Mouse (Mus musculus): ENCODE data around the gene Olfr186. TPM values are rescaled to one million over a fixed set of nuclear protein-coding genes. Genes with fewer than 3 reads are reported as not detected.

Olfr186 gene
- polyA plus RNA-seq (2015; fragmentation: Nextera tagmentation; extraction: Ambion mirVana) = not detected in 2 replicates

DNA sequence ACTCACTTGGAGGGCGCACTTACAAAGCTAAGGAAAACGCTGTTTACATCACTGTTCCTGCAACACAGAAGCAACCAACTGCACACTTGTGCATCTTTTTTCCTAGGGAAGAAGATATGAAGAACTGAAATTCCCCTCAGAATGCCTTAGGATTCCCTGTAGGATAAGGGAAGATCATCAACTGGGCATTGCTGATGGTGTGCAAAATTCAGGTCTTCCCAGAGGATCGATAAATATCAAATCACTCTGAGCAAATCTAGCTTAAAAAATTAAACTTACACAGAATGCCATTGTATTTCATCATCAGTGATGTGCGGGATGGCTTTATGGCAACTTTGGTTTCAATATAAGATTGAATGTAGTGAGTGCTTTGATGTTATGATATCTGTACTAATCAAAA is at the start of gene Olfr186:
TSS of gene Olfr186 (minus strand) at position 101 of the 400 bp plus-strand sequence.

DNA sequence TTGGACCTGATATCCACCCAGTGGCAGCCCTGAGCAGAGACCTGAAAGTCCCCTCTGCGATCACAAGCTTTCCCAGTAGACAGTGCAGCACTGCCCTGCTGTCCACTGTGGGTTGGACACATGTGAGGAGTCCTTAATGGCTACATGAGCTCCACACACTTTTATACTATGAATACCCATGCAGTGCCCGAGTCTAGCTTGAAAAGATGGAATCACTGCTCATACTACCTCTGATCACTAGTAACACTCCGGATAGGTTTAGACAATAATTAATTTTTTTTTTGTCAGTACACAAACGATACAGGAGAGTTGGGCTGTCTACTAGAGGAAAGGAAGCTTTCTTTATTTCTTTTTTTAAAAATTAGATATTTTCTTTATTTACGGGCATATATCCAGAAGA is 47.8 kb upstream of the Olfr186 start, which contains the start of gene Olfr190:
TSS of gene Olfr190 (minus strand) at position 101 of the 400 bp plus-strand sequence.

DNA sequence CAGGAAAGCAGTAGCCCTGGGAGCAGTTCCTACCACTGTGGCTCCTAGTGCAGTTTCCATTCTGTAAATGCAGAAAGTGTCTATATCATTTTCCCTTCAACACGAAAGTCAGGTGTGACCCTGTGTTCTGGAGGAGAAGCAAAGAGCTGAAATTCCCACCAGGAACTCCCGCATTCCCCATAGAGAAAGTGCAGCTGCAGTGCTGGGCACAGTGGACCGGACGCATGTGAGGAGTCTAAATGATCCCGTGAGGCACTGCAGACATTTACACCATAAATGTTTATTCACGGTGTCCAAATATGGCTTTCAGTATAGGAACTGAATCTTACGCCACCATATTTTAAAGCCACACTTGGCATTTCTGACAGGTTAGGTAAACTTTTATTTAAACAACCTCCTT is 9.6 kb upstream of the Olfr186 start, which contains the start of gene Olfr187:
TSS of gene Olfr187 (minus strand) at position 58 of the 400 bp plus-strand sequence.

DNA sequence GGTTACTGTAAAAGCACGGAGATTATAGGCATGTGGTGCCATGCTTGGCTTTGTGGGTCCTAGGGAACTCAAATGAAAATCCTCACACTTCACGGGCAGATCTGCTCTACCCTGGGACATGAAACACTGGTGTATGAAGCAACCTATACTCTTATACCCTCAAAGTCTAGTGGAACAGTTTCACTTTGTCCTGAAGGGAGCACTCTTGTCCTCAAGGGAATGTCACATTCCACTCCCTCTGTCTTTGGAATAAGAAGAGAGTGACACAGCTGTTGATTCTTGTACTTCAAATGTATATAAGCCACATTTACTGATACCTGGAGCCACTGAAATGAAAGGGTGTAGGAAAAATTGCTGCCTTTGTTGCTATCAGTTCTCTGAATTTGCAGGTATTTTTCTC is 35.0 kb downstream of the Olfr186 start, which contains the start of gene Olfr183:
TSS of gene Olfr183 (plus strand) at position 301 of the 400 bp plus-strand sequence.

Other genes starting within 250 kb of the Olfr186 start
- gene Olfr173, start 230.0 kb downstream of the Olfr186 start, polyA plus RNA-seq (2015; fragmentation: Nextera tagmentation; extraction: Ambion mirVana) = not detected in 2 replicates
- gene Olfr175-ps1, start 203.5 kb downstream of the Olfr186 start, polyA plus RNA-seq (2015; fragmentation: Nextera tagmentation; extraction: Ambion mirVana) = not detected in 2 replicates
- not detected in 2 replicates for gene Olfr177, start 155.5 kb downstream of the Olfr186 start, polyA plus RNA-seq (2015; fragmentation: Nextera tagmentation; extraction: Ambion mirVana)
- gene Olfr178, start 138.2 kb downstream of the Olfr186 start, polyA plus RNA-seq (2015; fragmentation: Nextera tagmentation; extraction: Ambion mirVana) = not detected in 2 replicates
- gene Olfr181, start 101.5 kb downstream of the Olfr186 start, polyA plus RNA-seq (2015; fragmentation: Nextera tagmentation; extraction: Ambion mirVana) = not detected in 2 replicates
- not detected in 2 replicates for gene Olfr180, start 100.9 kb downstream of the Olfr186 start, polyA plus RNA-seq (2015; fragmentation: Nextera tagmentation; extraction: Ambion mirVana)
- gene Olfr183, start 34.9 kb downstream of the Olfr186 start, polyA plus RNA-seq (2015; fragmentation: Nextera tagmentation; extraction: Ambion mirVana) = not detected in 2 replicates
- not detected in 2 replicates for gene Olfr187, start 9.5 kb upstream of the Olfr186 start, polyA plus RNA-seq (2015; fragmentation: Nextera tagmentation; extraction: Ambion mirVana)
- not detected in 2 replicates for gene Olfr190, start 47.7 kb upstream of the Olfr186 start, polyA plus RNA-seq (2015; fragmentation: Nextera tagmentation; extraction: Ambion mirVana)
- gene Olfr191, start 59.5 kb upstream of the Olfr186 start, polyA plus RNA-seq (2015; fragmentation: Nextera tagmentation; extraction: Ambion mirVana) = not detected in 2 replicates
- not detected in 2 replicates for gene Olfr193, start 81.6 kb upstream of the Olfr186 start, polyA plus RNA-seq (2015; fragmentation: Nextera tagmentation; extraction: Ambion mirVana)
- not detected in 2 replicates for gene Olfr194, start 90.8 kb upstream of the Olfr186 start, polyA plus RNA-seq (2015; fragmentation: Nextera tagmentation; extraction: Ambion mirVana)
- gene Olfr195, start 116.8 kb upstream of the Olfr186 start, polyA plus RNA-seq (2015; fragmentation: Nextera tagmentation; extraction: Ambion mirVana) = not detected in 2 replicates
- not detected in 2 replicates for gene Olfr196, start 140.2 kb upstream of the Olfr186 start, polyA plus RNA-seq (2015; fragmentation: Nextera tagmentation; extraction: Ambion mirVana)
- not detected in 2 replicates for gene Olfr198, start 173.2 kb upstream of the Olfr186 start, polyA plus RNA-seq (2015; fragmentation: Nextera tagmentation; extraction: Ambion mirVana)
- gene Olfr199, start 189.5 kb upstream of the Olfr186 start, polyA plus RNA-seq (2015; fragmentation: Nextera tagmentation; extraction: Ambion mirVana) = not detected in 2 replicates
- not detected in 2 replicates for gene Olfr201, start 242.3 kb upstream of the Olfr186 start, polyA plus RNA-seq (2015; fragmentation: Nextera tagmentation; extraction: Ambion mirVana)

Data from adrenal gland, postnatal 0 days (tissue).